In the genomic region with DNA sequence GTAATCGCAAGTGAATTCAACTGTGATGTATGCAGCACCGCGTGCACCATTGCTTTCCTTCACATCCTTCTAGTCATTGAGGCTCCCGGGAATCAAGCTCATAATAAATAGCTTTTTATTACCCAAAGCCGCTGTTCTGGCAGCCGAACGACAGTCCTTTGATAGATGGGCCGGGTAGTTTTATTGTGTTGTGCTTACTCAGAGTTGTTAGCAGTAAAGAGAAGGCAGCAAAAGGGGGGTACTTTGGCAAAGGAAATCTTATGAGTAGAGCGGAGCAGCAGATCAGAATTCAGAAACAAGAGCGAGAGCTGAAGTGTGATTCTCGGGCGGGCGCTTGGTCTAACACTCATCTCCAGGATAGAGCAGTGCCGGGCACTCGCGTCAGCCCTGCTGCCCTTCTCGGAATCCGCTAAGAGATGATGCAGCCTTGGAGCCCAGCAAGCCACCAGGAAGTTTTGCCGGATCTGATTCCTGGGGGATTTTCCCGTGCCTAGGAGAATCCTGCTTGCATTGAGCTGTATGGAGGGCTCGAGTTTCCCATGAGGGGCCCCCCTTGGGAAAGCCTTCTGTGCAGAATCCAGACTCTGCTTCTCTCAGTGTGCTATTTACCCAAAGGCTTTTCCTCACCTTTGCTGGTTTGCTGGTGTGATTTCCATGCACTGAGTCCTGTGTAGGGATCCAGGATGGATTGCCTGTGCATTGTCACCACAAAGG, we compare ENCODE assay signal across 8 mouse cellular contexts.
A peak's percentile ranks its signal among the peaks of the same experiment; 100 is the strongest.
DNase-seq lines count a peak whose midpoint lies in the region; ATAC-seq and TF ChIP-seq lines count a peak whose summit lies in the region.

No protein-coding gene starts in this region.

- peaks cover 14% of the 10 kb centered on the region for H3K4me1 ChIP-seq in E14TG2a.4 (replicated peaks; ENCODE audit: low read depth, low read length)
- no peaks in the 10 kb centered on the region for H3K4me1 ChIP-seq in ES-E14 (ENCODE audit: control insufficient read depth in 2 of 2, insufficient read depth in 2 of 2, low read length in 2 of 2, poor library complexity in 1 of 2)
- peaks cover 4% of the 10 kb centered on the region; the same call in 1 of the 2 replicates for H3K4me1 ChIP-seq in embryonic facial prominence, embryonic 13.5 days
- H3K4me1 ChIP-seq in limb, embryonic 15.5 days: peaks cover 5% of the 10 kb centered on the region

- H3K36me3 ChIP-seq in E14TG2a.4 (ENCODE audit: insufficient read depth, low read length): no peaks in the 10 kb centered on the region
- no peaks in the 10 kb centered on the region for H3K36me3 ChIP-seq in ES-E14 (ENCODE audit: control insufficient read depth, insufficient read depth, low read length, poor library complexity, severe bottlenecking)
- H3K36me3 ChIP-seq in embryonic facial prominence, embryonic 13.5 days: no peaks in the 10 kb centered on the region
- no peaks in the 10 kb centered on the region for H3K36me3 ChIP-seq in limb, embryonic 15.5 days

- no peak for TF ChIP-seq CTCF in E14TG2a.4 (conservative IDR thresholded peaks at IDR 0.05; ENCODE audit: low read length)

- WGBS in embryonic facial prominence, embryonic 13.5 days: under 1% methylated on average over 21 of the region's 21 CpGs
- under 1% methylated on average over 21 of the region's 21 CpGs for WGBS in limb, embryonic 15.5 days

- H3K27me3 ChIP-seq in E14TG2a.4 (ENCODE audit: insufficient read depth, low read length): peaks cover 16% of the 10 kb centered on the region
- no peaks in the 10 kb centered on the region for H3K27me3 ChIP-seq in embryonic facial prominence, embryonic 13.5 days
- H3K27me3 ChIP-seq in limb, embryonic 15.5 days: peaks cover 3% of the 10 kb centered on the region; the same call in 1 of the 2 replicates

- peak; percentile 8 for DNase-seq in ES-E14 (ENCODE audit: low read depth, low spot score)
- DNase-seq in hindlimb bud, embryonic 11.5 days (ENCODE audit: extremely low spot score, low read depth, low spot score): peak; percentile 22
- DNase-seq in retina, postnatal 1 day: peak; percentile 63
- DNase-seq in urinary bladder, postnatal 25 days (ENCODE audit: low spot score): no peak
- DNase-seq in kidney, adult 11 months: no peak

- H3K4me3 ChIP-seq in E14TG2a.4 (replicated peaks; ENCODE audit: low read length) (peak overlapping the region; percentile 50), ES-E14 (ENCODE audit: insufficient read depth in 1 of 2, low read depth in 1 of 2, low read length in 2 of 2, poor library complexity in 1 of 2, severe bottlenecking in 1 of 2) (peak overlapping the region; percentile 22 to 27; a peak in 3 of 4 replicates)
- peak overlapping the region; percentile 41 for H3K4me3 ChIP-seq in embryonic facial prominence, embryonic 13.5 days
- H3K4me3 ChIP-seq in limb, embryonic 15.5 days: peak overlapping the region; percentile 35

- no peak; the same call in 1 of the 2 replicates for ATAC-seq in embryonic facial prominence, embryonic 13.5 days (ENCODE audit: insufficient number of reproducible peaks, insufficient read depth, low FRiP score, low TSS enrichment, low read depth)
- ATAC-seq in limb, embryonic 15.5 days (ENCODE audit: insufficient number of reproducible peaks, low FRiP score, low TSS enrichment, low read depth): no peak

- in situ Hi-C loops in ES-E14 (cut with MboI; ENCODE audit: low sequenced_read_pairs in 2 of 2, unreplicated experiment in 2 of 2): no loop called here

- peak overlapping the region; percentile 75 for H3K4me2 ChIP-seq in embryonic facial prominence, embryonic 13.5 days
- peak overlapping the region; percentile 73 for H3K4me2 ChIP-seq in limb, embryonic 15.5 days

- no peak overlapping the region for H3K27ac ChIP-seq in ES-E14 (ENCODE audit: insufficient read depth, low read depth, low read length, poor library complexity, severe bottlenecking)
- no peak overlapping the region for H3K27ac ChIP-seq in embryonic facial prominence, embryonic 13.5 days
- H3K27ac ChIP-seq in limb, embryonic 15.5 days: no peak overlapping the region

- no peaks in the 10 kb centered on the region for H3K9me3 ChIP-seq in E14TG2a.4 (ENCODE audit: low read length)
- H3K9me3 ChIP-seq in ES-E14 (ENCODE audit: control insufficient read depth, insufficient read depth, low read depth, low read length): no peaks in the 10 kb centered on the region
- no peaks in the 10 kb centered on the region for H3K9me3 ChIP-seq in embryonic facial prominence, embryonic 13.5 days
- no peaks in the 10 kb centered on the region for H3K9me3 ChIP-seq in limb, embryonic 15.5 days

- H3K9ac ChIP-seq in ES-E14 (ENCODE audit: insufficient read depth, low read depth, low read length, poor library complexity, severe bottlenecking): no peak overlapping the region
- peak overlapping the region; percentile 64 for H3K9ac ChIP-seq in embryonic facial prominence, embryonic 13.5 days
- H3K9ac ChIP-seq in limb, embryonic 15.5 days: 0 out of 2 replicates have a peak overlapping the region, but pooled peaks have one; percentile 17

TF ChIP-seq in ES-E14, 5 proteins besides CTCF, POLR2A, EP300 and RAD21:
- TF ChIP-seq HCFC1 (IDR thresholded peaks at IDR 0.05; ENCODE audit: borderline replicate concordance, insufficient read depth, low read length) (no peak), MAFK (IDR thresholded peaks at IDR 0.05; ENCODE audit: insufficient read depth, low read depth, low read length) (no peak), CHD2 (IDR thresholded peaks at IDR 0.05; ENCODE audit: low read depth, low read length) (no peak), ZC3H11A (IDR thresholded peaks at IDR 0.05; ENCODE audit: borderline replicate concordance, low read depth, low read length) (no peak), ZNF384 (IDR thresholded peaks at IDR 0.05; ENCODE audit: low read depth, low read length) (no peak)

Comparison
In these comparisons a context has a peak if more than half of its experiments do, and no peak if none do; other contexts are left out.
1. DNase-seq: peak in ES-E14 (single experiment), hindlimb bud, embryonic 11.5 days (single experiment) and retina, postnatal 1 day (single experiment); none in urinary bladder, postnatal 25 days (single experiment) and kidney, adult 11 months (single experiment).
2. Peak in every context shown above with its lines, with median percentiles within 50 percentile points of each other: H3K4me3 ChIP-seq.